Mouse (Mus musculus) small intestine, adult 2 months (tissue): ENCODE measurements around the gene Kif5a.

Source experiments
- CTCF ChIP-seq: fragments of 200-500 bp; IDR thresholded peaks from 2 replicates; pipeline ENCODE4 v1.5.1; 2012; ENCODE audit warnings: low read depth, mild to moderate bottlenecking, control low read depth, inconsistent platforms, low read length, moderate library complexity, mixed read lengths; ENCODE audit not compliant: insufficient replicate concordance, insufficient read length; ENCODE audit errors: extremely low read depth
- POLR2A ChIP-seq: fragments of 200-500 bp; IDR thresholded peaks from 2 replicates; pipeline ENCODE4 v1.6.1; 2012; ENCODE audit warnings: low read depth, mild to moderate bottlenecking, control low read depth, inconsistent platforms, low read length, moderate library complexity

GRCm38 (mm10) chr10:127287936-127288293 lies 24.8 kb upstream of the Kif5a start:
- TF ChIP-seq CTCF (no peak), POLR2A (no peak)
